Mouse (Mus musculus) hindbrain, embryonic 16.5 days (tissue): ENCODE results near the gene Meltf. TPM values are rescaled to one million over a fixed set of nuclear protein-coding genes. Genes with fewer than 3 reads are reported as not detected.

Experiments
- ATAC-seq: fragments of 200-750 bp; cut with Nextera tagmentation; 2 replicates; pipeline ENCODE4 v1.8.0; 2017; ENCODE audit warnings: moderate TSS enrichment, moderate library complexity
- H3K27ac ChIP-seq: fragments of 300-500 bp; sonication (generic); 2 replicates; pipeline ENCODE4 v1.5.1; 2014; ENCODE audit warnings: low read depth, mild to moderate bottlenecking, control low read depth, low read length, moderate library complexity
- H3K27me3 ChIP-seq: fragments of 300-500 bp; sonication (generic); replicated peaks from 2 replicates; pipeline ENCODE4 v1.6.1; 2014; ENCODE audit warnings: low read length; ENCODE audit not compliant: control insufficient read depth, insufficient read depth
- H3K36me3 ChIP-seq: fragments of 300-500 bp; sonication (generic); 2 replicates; pipeline ENCODE4 v1.6.1; 2014; ENCODE audit warnings: mild to moderate bottlenecking, low read length, moderate library complexity, mixed read lengths; ENCODE audit not compliant: control insufficient read depth, insufficient read depth
- H3K4me1 ChIP-seq: fragments of 300-500 bp; sonication (generic); 2 replicates; pipeline ENCODE4 v1.6.1; 2014; ENCODE audit warnings: low read depth, low read length; ENCODE audit not compliant: control insufficient read depth, insufficient read depth
- H3K4me2 ChIP-seq: fragments of 300-500 bp; sonication (generic); 2 replicates; pipeline ENCODE4 v1.6.1; 2014; ENCODE audit warnings: mild to moderate bottlenecking, low read length, control low read depth, moderate library complexity
- H3K4me3 ChIP-seq: fragments of 300-500 bp; sonication (generic); 2 replicates; pipeline ENCODE4 v1.5.1; 2014; ENCODE audit warnings: mild to moderate bottlenecking, low read length, control low read depth, moderate library complexity
- H3K9ac ChIP-seq: fragments of 300-500 bp; sonication (generic); 2 replicates; pipeline ENCODE4 v1.6.1; 2014; ENCODE audit warnings: low read depth, mild to moderate bottlenecking, control low read depth, low read length, moderate library complexity
- H3K9me3 ChIP-seq: fragments of 300-500 bp; sonication (generic); 2 replicates; pipeline ENCODE4 v1.6.1; 2014; ENCODE audit warnings: mild to moderate bottlenecking, low read length, moderate library complexity; ENCODE audit not compliant: control insufficient read depth
- WGBS: fragments of 180-500 bp; shearing (Covaris S2); extraction: QIAGEN DNeasy Blood & Tissue Kit; methylation state at CpG from one replicate; pipeline ENCODE4 v1.1.7; 2014; 5-methylcytosine and 5-hydroxymethylcytosine counted together
- polyA plus RNA-seq: library from polyadenylated mRNA; unstranded; fragments of >200 nt; fragmentation: Nextera tagmentation; extraction: Ambion mirVana; gene quantifications from 2 replicates; pipeline ENCODE4 v1.2.1, GENCODE M21; 2015

Gene Meltf
- polyA plus RNA-seq, 1 experiment from 2014 or later = 0.29 TPM

GRCm38 (mm10) chr16:31882381-31882908 is 3.8 kb downstream of the Meltf start:
- Histone ChIP-seq H3K36me3 (no peaks in the 10 kb centered on the region), H3K4me2 (no peak overlapping the region), H3K27ac (no peak overlapping the region), H3K9me3 (no peaks in the 10 kb centered on the region), H3K9ac (no peak overlapping the region), H3K27me3 (no peaks in the 10 kb centered on the region; the same call in 1 of the 2 replicates), H3K4me1 (peaks cover 2% of the 10 kb centered on the region; the same call in 1 of the 2 replicates), H3K4me3 (no peak overlapping the region)
- WGBS = 60% methylated on average over 9 of the region's 9 CpGs
- no peak for ATAC-seq

GRCm38 (mm10) chr16:31883302-31883701 is 4.7 kb downstream of the Meltf start:
- Histone ChIP-seq H3K9me3 (no peaks in the 10 kb centered on the region), H3K27ac (no peak overlapping the region), H3K4me3 (no peak overlapping the region), H3K9ac (no peak overlapping the region), H3K4me2 (no peak overlapping the region), H3K27me3 (no peaks in the 10 kb centered on the region; the same call in none of the 2 replicates), H3K36me3 (no peaks in the 10 kb centered on the region), H3K4me1 (peaks cover 2% of the 10 kb centered on the region; the same call in 1 of the 2 replicates)
- 77% methylated on average over 14 of the region's 14 CpGs for WGBS
- ATAC-seq = no peak

- Histone ChIP-seq H3K27ac (no peak overlapping the region), H3K4me2 (no peak overlapping the region), H3K36me3 (no peaks in the 10 kb centered on the region), H3K9ac (no peak overlapping the region), H3K9me3 (no peaks in the 10 kb centered on the region), H3K4me3 (no peak overlapping the region), H3K27me3 (no peaks in the 10 kb centered on the region; the same call in none of the 2 replicates), H3K4me1 (peaks cover under 1% of the 10 kb centered on the region; the same call in 1 of the 2 replicates)
- ATAC-seq = 0 out of 2 replicates have a peak, but pooled peaks have one; percentile 37
- 27% methylated on average over 6 of the region's 6 CpGs for WGBS
Measured at GRCm38 (mm10) chr16:31883902-31884301, 5.3 kb downstream of the Meltf start.

GRCm38 (mm10) chr16:31890907-31891306 is 12.3 kb downstream of the Meltf start:
- H3K4me2 ChIP-seq = no peak overlapping the region
- no peaks in the 10 kb centered on the region for H3K36me3 ChIP-seq
- ATAC-seq = no peak
- H3K4me1 ChIP-seq = no peaks in the 10 kb centered on the region
- no peaks in the 10 kb centered on the region; the same call in 1 of the 2 replicates for H3K27me3 ChIP-seq
- no peak overlapping the region for H3K9ac ChIP-seq
- H3K9me3 ChIP-seq = no peaks in the 10 kb centered on the region
- no peak overlapping the region for H3K27ac ChIP-seq
- no peak overlapping the region for H3K4me3 ChIP-seq
- WGBS = 41% methylated on average over 7 of the region's 7 CpGs

GRCm38 (mm10) chr16:31893396-31894141 is 15.0 kb downstream of the Meltf start:
- Histone ChIP-seq H3K4me3 (no peak overlapping the region), H3K27me3 (no peaks in the 10 kb centered on the region), H3K9me3 (no peaks in the 10 kb centered on the region), H3K9ac (no peak overlapping the region), H3K4me2 (no peak overlapping the region), H3K4me1 (peaks cover 20% of the 10 kb centered on the region), H3K27ac (no peak overlapping the region), H3K36me3 (no peaks in the 10 kb centered on the region)
- 54% methylated on average over 5 of the region's 5 CpGs for WGBS
- ATAC-seq = no peak

- Histone ChIP-seq H3K4me3 (peak overlapping the region; percentile 36), H3K9ac (peak overlapping the region; percentile 65), H3K9me3 (peaks cover 4% of the 10 kb centered on the region), H3K4me1 (peaks cover 26% of the 10 kb centered on the region), H3K36me3 (no peaks in the 10 kb centered on the region), H3K27me3 (no peaks in the 10 kb centered on the region), H3K4me2 (peak overlapping the region; percentile 67), H3K27ac (peak overlapping the region; percentile 73)
- 12% methylated on average over 28 of the region's 29 CpGs for WGBS
- peak; percentile 66 for ATAC-seq
Measured at GRCm38 (mm10) chr16:31896971-31897774, 18.6 kb downstream of the Meltf start.

GRCm38 (mm10) chr16:31898546-31899326 is 20.1 kb downstream of the Meltf start:
- 58% methylated on average over 18 of the region's 18 CpGs for WGBS
- H3K9me3 ChIP-seq = peaks cover 4% of the 10 kb centered on the region
- no peaks in the 10 kb centered on the region for H3K36me3 ChIP-seq
- H3K4me2 ChIP-seq = peak overlapping the region; percentile 15; the same call in 1 of the 2 replicates
- H3K27ac ChIP-seq = peak overlapping the region; percentile 74
- peaks cover 26% of the 10 kb centered on the region for H3K4me1 ChIP-seq
- no peak overlapping the region for H3K9ac ChIP-seq
- H3K27me3 ChIP-seq = no peaks in the 10 kb centered on the region
- no peak overlapping the region for H3K4me3 ChIP-seq
- ATAC-seq = peak; percentile 84

GRCm38 (mm10) chr16:31901886-31902285 is 23.3 kb downstream of the Meltf start:
- no peak overlapping the region for H3K4me3 ChIP-seq
- no peaks in the 10 kb centered on the region for H3K27me3 ChIP-seq
- H3K4me1 ChIP-seq = peaks cover 30% of the 10 kb centered on the region
- H3K4me2 ChIP-seq = no peak overlapping the region
- H3K9me3 ChIP-seq = peaks cover 4% of the 10 kb centered on the region
- ATAC-seq = no peak
- 83% methylated on average over 1 of the region's 1 CpGs for WGBS
- no peak overlapping the region for H3K9ac ChIP-seq
- no peaks in the 10 kb centered on the region for H3K36me3 ChIP-seq
- H3K27ac ChIP-seq = no peak overlapping the region
